Mouse (Mus musculus) megakaryocyte-erythroid progenitor cell, adult 5 weeks (primary cell): ENCODE data around the gene Dnajc9. TPM values are rescaled to one million over a fixed set of nuclear protein-coding genes. Genes with fewer than 3 reads are reported as not detected.

Experiments
- polyA plus RNA-seq: library from polyadenylated mRNA; stranded (reverse); fragments of >175 nt; gene quantifications from 2 replicates; pipeline ENCODE4 v1.2.3, GENCODE M21; 2012

Dnajc9 gene
- polyA plus RNA-seq, result 152 and 153 TPM in 2 replicates

GRCm38 (mm10) chr14:20388441-20389129 is at the start of gene Dnajc9:
Dnajc9 (minus strand) TSS chr14:20388910.

GRCm38 (mm10) chr14:20393205-20393913 is 4.6 kb upstream of the Dnajc9 start, which contains the start of gene Mrps16:
Mrps16 (minus strand) TSS chr14:20393634.

GRCm38 (mm10) chr14:20347991-20348541 is 40.6 kb downstream of the Dnajc9 start, which contains the start of the genes Ecd and Fam149b:
Ecd (minus strand) TSS chr14:20348121.
Fam149b (plus strand) TSS chr14:20348162.

Other genes starting within 250 kb of the Dnajc9 start
- gene Kcnk5, start 207.1 kb downstream of the Dnajc9 start, polyA plus RNA-seq, result 3.9 and 6.1 TPM in 2 replicates
- gene Kcnk16, start 119.7 kb downstream of the Dnajc9 start, polyA plus RNA-seq, result not detected in 2 replicates
- gene Nudt13, start 94.2 kb downstream of the Dnajc9 start, polyA plus RNA-seq, result 0.95 and 1.4 TPM in 2 replicates
- 63.7 and 65.1 TPM in 2 replicates for gene Ecd, start 40.8 kb downstream of the Dnajc9 start, polyA plus RNA-seq
- gene Fam149b, start 40.7 kb downstream of the Dnajc9 start, polyA plus RNA-seq, result 20.3 and 22.3 TPM in 2 replicates
- 16.7 and 19.3 TPM in 2 replicates for gene Mrps16, start 4.7 kb upstream of the Dnajc9 start, polyA plus RNA-seq
- not detected in 2 replicates for gene Cfap70, start 63.3 kb upstream of the Dnajc9 start, polyA plus RNA-seq
- 28.3 and 32.6 TPM in 2 replicates for gene Anxa7, start 91.2 kb upstream of the Dnajc9 start, polyA plus RNA-seq
- gene Mss51, start 108.0 kb upstream of the Dnajc9 start, polyA plus RNA-seq, result 0.05 and 0.18 TPM in 2 replicates
- gene Ppp3cb, start 157.7 kb upstream of the Dnajc9 start, polyA plus RNA-seq, result 5.2 and 5.5 TPM in 2 replicates